Mouse (Mus musculus): ENCODE results near the gene Klhl8. TPM values are rescaled to one million over a fixed set of nuclear protein-coding genes. Genes with fewer than 3 reads are reported as not detected.

Gene Klhl8
- 5.1 and 6.2 TPM in 2 replicates for total RNA-seq (2012; rRNA removed)
- 1 to 10 TPM in 1 of 2 experiments, not detected in 1; 5.6 TPM for polyA plus RNA-seq (2012; ENCODE audit: insufficient read depth in 1 of 2, insufficient read length in 2 of 2, low read depth in 1 of 2, low replicate concordance in 2 of 2, missing spikeins in 1 of 2)

DNA sequence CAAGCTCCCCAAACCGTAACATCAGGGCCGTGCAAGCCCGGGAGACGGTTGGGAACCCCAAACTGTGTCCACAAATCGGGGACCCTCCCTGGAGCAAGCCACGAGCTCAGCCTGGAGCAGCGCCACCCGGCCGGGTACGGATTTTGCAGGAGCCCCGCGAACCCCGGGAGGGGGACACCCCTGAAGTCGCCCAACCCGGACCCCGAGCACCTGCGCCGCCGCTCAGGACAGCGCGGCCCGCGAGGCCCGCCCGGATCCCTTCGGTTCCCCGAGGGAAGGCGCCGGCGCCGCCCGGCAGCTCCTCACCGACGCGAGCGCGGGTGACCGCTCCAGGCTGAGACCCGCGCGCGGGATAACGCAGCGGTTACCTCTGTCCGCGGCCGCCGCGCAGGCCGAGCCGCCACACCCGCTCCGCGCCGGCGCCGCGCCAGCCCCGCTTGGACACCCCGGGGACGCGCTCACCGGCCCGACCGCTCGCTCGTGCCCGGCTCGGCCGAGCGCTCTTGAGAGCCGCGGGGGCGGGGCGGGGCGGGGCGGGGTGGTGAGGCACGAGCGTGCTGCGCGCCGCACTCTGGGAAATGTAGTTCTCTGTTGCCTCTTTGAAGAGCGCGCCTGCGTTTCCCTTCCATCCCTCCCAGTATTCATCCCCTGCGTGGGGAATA is at the start of gene Klhl8:
TSS of gene Klhl8 (minus strand) at position 512 of the 662 bp plus-strand sequence.
- H3K79me2 ChIP-seq (ENCODE audit: control insufficient read depth, insufficient read depth, low read length, poor library complexity): peaks cover 6% of the 10 kb centered on the region; the same call in 1 of the 2 replicates
- peak within 1 kb of the TSS; percentile 82 to 87 for H3K4me3 ChIP-seq (ENCODE audit: control insufficient read depth in 1 of 2, insufficient read depth in 1 of 2, low read depth in 2 of 2, low read length in 2 of 2)
- peak; percentile 90 for DNase-seq (ENCODE audit: low read depth, low spot score)
- H3K9me3 ChIP-seq (replicated peaks; ENCODE audit: insufficient read depth, low read length): no peaks in the 10 kb centered on the region
- H3K36me3 ChIP-seq (ENCODE audit: control insufficient read depth in 1 of 2, insufficient read depth in 2 of 2, low read length in 2 of 2): peaks cover 0 to 9% of the 10 kb centered on the region in 2 experiments; a peak in 2 of 4 replicates
- H3K27me3 ChIP-seq (ENCODE audit: control insufficient read depth in 1 of 2, insufficient read depth in 2 of 2, low read length in 2 of 2): no peaks in the 10 kb centered on the region
- H3K4me1 ChIP-seq (ENCODE audit: control insufficient read depth in 1 of 2, insufficient read depth in 2 of 2, low read length in 2 of 2): peaks cover 3 to 10% of the 10 kb centered on the region in 2 experiments
- peak within 1 kb of the TSS; percentile 29; the same call in 1 of the 2 replicates for H3K27ac ChIP-seq (ENCODE audit: control insufficient read depth, low read depth, low read length)
- peak within 1 kb of the TSS; percentile 92 for H3K9ac ChIP-seq (ENCODE audit: control insufficient read depth, low read depth, low read length, poor library complexity, severe bottlenecking)
- no peak for TF ChIP-seq USF2 (IDR thresholded peaks at IDR 0.05; ENCODE audit: borderline replicate concordance in 1 of 2, insufficient read depth in 1 of 2, low read depth in 1 of 2, low read length in 2 of 2)
- no peak for TF ChIP-seq ZC3H11A (IDR thresholded peaks at IDR 0.05; ENCODE audit: low read depth, low read length)
- no peak for TF ChIP-seq ZNF384 (IDR thresholded peaks at IDR 0.05; ENCODE audit: low read depth, low read length)
- peak; percentile 48; the same call in 1 of the 2 replicates for TF ChIP-seq NRF1 (IDR thresholded peaks at IDR 0.05; ENCODE audit: insufficient read depth, low read depth, low read length, poor library complexity, severe bottlenecking)
- TF ChIP-seq NELFE (IDR thresholded peaks at IDR 0.05; ENCODE audit: low read depth, low read length): peak; percentile 56; the same call in 1 of the 2 replicates
- TF ChIP-seq UBTF (IDR thresholded peaks at IDR 0.05; ENCODE audit: borderline replicate concordance, insufficient read depth, low read depth, low read length): no peak
- TF ChIP-seq POLR2AphosphoS5 (IDR thresholded peaks at IDR 0.05; ENCODE audit: borderline replicate concordance, low read depth, low read length): no peak
- no peak for TF ChIP-seq POLR2AphosphoS2 (IDR thresholded peaks at IDR 0.05; ENCODE audit: low read length)
- no peak for TF ChIP-seq CTCF (IDR thresholded peaks at IDR 0.05 in 2 of 3, conservative IDR thresholded peaks at IDR 0.05 in 1 of 3; ENCODE audit: control insufficient read depth in 1 of 3, insufficient read depth in 1 of 3, low read depth in 2 of 3, low read length in 3 of 3, poor library complexity in 1 of 3, severe bottlenecking in 1 of 3)
- TF ChIP-seq CHD2 (IDR thresholded peaks at IDR 0.05; ENCODE audit: low read length): no peak
- TF ChIP-seq KAT2A (conservative IDR thresholded peaks at IDR 0.05; ENCODE audit: low read depth, low read length): no peak
- no peak for TF ChIP-seq GATA1 (IDR thresholded peaks at IDR 0.05; ENCODE audit: low read depth, low read length)
- no peak for TF ChIP-seq JUND (IDR thresholded peaks at IDR 0.05; ENCODE audit: low read depth, low read length)
- TF ChIP-seq MAZ (IDR thresholded peaks at IDR 0.05; ENCODE audit: low read depth, low read length): no peak
- no peak for TF ChIP-seq RCOR1 (IDR thresholded peaks at IDR 0.05; ENCODE audit: low read depth, low read length)
- no peak for TF ChIP-seq RAD21 (IDR thresholded peaks at IDR 0.05; ENCODE audit: low read depth, low read length)
- no peak for TF ChIP-seq TAL1 (IDR thresholded peaks at IDR 0.05; ENCODE audit: low read length)
- TF ChIP-seq ZMIZ1 (IDR thresholded peaks at IDR 0.05; ENCODE audit: low read depth, low read length): peak; percentile 35; the same call in 1 of the 2 replicates
- no peak; the same call in none of the 2 replicates for TF ChIP-seq SIN3A (IDR thresholded peaks at IDR 0.05; ENCODE audit: low read length)
- TF ChIP-seq GABPA (IDR thresholded peaks at IDR 0.05; ENCODE audit: low read depth, low read length): no peak
- peak; percentile 55 for TF ChIP-seq USF1 (IDR thresholded peaks at IDR 0.05; ENCODE audit: low read depth, low read length)
- TF ChIP-seq BHLHE40 (IDR thresholded peaks at IDR 0.05; ENCODE audit: borderline replicate concordance, low read depth, low read length): peak; percentile 54; the same call in 1 of the 2 replicates
- no peak for TF ChIP-seq TBP (IDR thresholded peaks at IDR 0.05; ENCODE audit: low read depth, low read length)
- TF ChIP-seq SMC3 (IDR thresholded peaks at IDR 0.05; ENCODE audit: low read depth, low read length): no peak
- TF ChIP-seq MAX (IDR thresholded peaks at IDR 0.05; ENCODE audit: low read length): no peak
- TF ChIP-seq ELF1 (IDR thresholded peaks at IDR 0.05; ENCODE audit: low read depth, low read length): no peak
- TF ChIP-seq MXI1 (IDR thresholded peaks at IDR 0.05; ENCODE audit: low read depth, low read length): 0 out of 2 replicates have a peak, but pooled peaks have one; percentile 43
- no peak for TF ChIP-seq TCF12 (IDR thresholded peaks at IDR 0.05; ENCODE audit: low read depth, low read length)
- TF ChIP-seq MYC (IDR thresholded peaks at IDR 0.05; ENCODE audit: low read depth, low read length): no peak
- no peak for TF ChIP-seq ETS1 (IDR thresholded peaks at IDR 0.05; ENCODE audit: low read depth, low read length)
- TF ChIP-seq MEF2A (IDR thresholded peaks at IDR 0.05; ENCODE audit: extremely low read depth, insufficient replicate concordance, low read depth, low read length, poor library complexity, severe bottlenecking): no peak
- no peak for TF ChIP-seq MYB (IDR thresholded peaks at IDR 0.05; ENCODE audit: low read depth, low read length)
- TF ChIP-seq EP300 (IDR thresholded peaks at IDR 0.05; ENCODE audit: low read depth in 1 of 2, low read length in 2 of 2): no peak
- TF ChIP-seq CHD1 (IDR thresholded peaks at IDR 0.05; ENCODE audit: low read depth, low read length): no peak
- no peak for TF ChIP-seq E2F4 (IDR thresholded peaks at IDR 0.05; ENCODE audit: borderline replicate concordance, low read depth, low read length)
- TF ChIP-seq POLR2A (IDR thresholded peaks at IDR 0.05; ENCODE audit: control insufficient read depth in 1 of 2, insufficient read depth in 1 of 2, low read depth in 1 of 2, low read length in 2 of 2, poor library complexity in 1 of 2): peak; percentile 59 to 82; a peak in 3 of 4 replicates
